Mouse (Mus musculus): ENCODE measurements at regions not wholly inside any gene's neighbourhood (a gene's known extent, or its start where the extent isn't known, plus 50 kb on each side); places are given as distances from the start of the nearest gene placed in this dataset.
A peak's percentile ranks its signal among the peaks of the same experiment; 100 is the strongest.

GRCm38 (mm10) chr11:117589422-117589821 is 64.7 kb upstream of the Tnrc6c start:
- H3K27ac ChIP-seq = peak overlapping the region; percentile 31; the same call in 1 of the 2 replicates
- no peaks in the 10 kb centered on the region for H3K36me3 ChIP-seq (ENCODE audit: poor library complexity, severe bottlenecking)
- no peak overlapping the region for H3K4me3 ChIP-seq
- H3K4me1 ChIP-seq = peaks cover 33% of the 10 kb centered on the region
- 0 out of 2 replicates have a peak, but pooled peaks cover 3% of the 10 kb centered on the region for H3K9me3 ChIP-seq (replicated peaks)
- no peak for ATAC-seq
- 92% methylated on average over 14 of the region's 14 CpGs for WGBS
- H3K9ac ChIP-seq = no peak overlapping the region
- no peak overlapping the region for H3K4me2 ChIP-seq
- no peaks in the 10 kb centered on the region for H3K27me3 ChIP-seq

GRCm38 (mm10) chr11:117592570-117592969 is 61.5 kb upstream of the Tnrc6c start:
- H3K4me3 ChIP-seq = no peak overlapping the region
- no peak overlapping the region for H3K9ac ChIP-seq
- 0 out of 2 replicates have a peak, but pooled peaks cover 3% of the 10 kb centered on the region for H3K9me3 ChIP-seq (replicated peaks)
- 53% methylated on average over 3 of the region's 3 CpGs for WGBS
- H3K4me2 ChIP-seq = no peak overlapping the region
- peaks cover 33% of the 10 kb centered on the region for H3K4me1 ChIP-seq
- peaks cover 11% of the 10 kb centered on the region; the same call in 1 of the 2 replicates for H3K27me3 ChIP-seq
- ATAC-seq = no peak
- no peak overlapping the region for H3K27ac ChIP-seq
- no peaks in the 10 kb centered on the region for H3K36me3 ChIP-seq (ENCODE audit: poor library complexity, severe bottlenecking)

DNA sequence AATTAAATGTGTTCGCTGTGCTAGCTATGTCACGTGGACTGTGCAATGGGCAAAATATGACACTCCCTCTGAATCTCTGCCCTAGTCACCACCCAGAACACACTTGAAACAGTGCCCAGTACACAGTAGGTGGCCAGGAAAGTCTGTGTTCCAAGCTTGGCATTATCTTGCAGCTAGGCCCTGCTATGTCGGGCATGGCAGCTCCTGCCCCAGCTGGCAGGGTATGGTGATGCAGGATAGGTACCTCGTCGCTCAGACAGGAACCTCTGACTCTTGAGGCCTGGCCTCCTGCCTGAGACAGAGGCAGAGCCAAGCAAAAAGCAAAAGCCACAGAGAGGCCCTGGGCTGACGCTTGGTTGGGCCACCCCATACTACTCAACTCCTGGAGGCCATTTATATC is 57.9 kb upstream of the Tnrc6c start:
- no peaks in the 10 kb centered on the region for H3K9me3 ChIP-seq (replicated peaks)
- no peak overlapping the region for H3K9ac ChIP-seq
- H3K4me1 ChIP-seq = peaks cover 61% of the 10 kb centered on the region
- H3K4me3 ChIP-seq = no peak overlapping the region
- WGBS = 72% methylated on average over 6 of the region's 6 CpGs
- peak overlapping the region; percentile 27 for H3K27ac ChIP-seq
- no peak for ATAC-seq
- H3K4me2 ChIP-seq = no peak overlapping the region
- H3K27me3 ChIP-seq = peaks cover 36% of the 10 kb centered on the region
- H3K36me3 ChIP-seq (ENCODE audit: poor library complexity, severe bottlenecking) = no peaks in the 10 kb centered on the region

GRCm38 (mm10) chr11:117597754-117598153 is 56.3 kb upstream of the Tnrc6c start:
- peaks cover 44% of the 10 kb centered on the region for H3K27me3 ChIP-seq
- peak overlapping the region; percentile 42 for H3K4me2 ChIP-seq
- H3K36me3 ChIP-seq (ENCODE audit: poor library complexity, severe bottlenecking) = no peaks in the 10 kb centered on the region
- WGBS = 22% methylated on average over 5 of the region's 5 CpGs
- peaks cover 49% of the 10 kb centered on the region for H3K4me1 ChIP-seq
- H3K4me3 ChIP-seq = no peak overlapping the region; the same call in 1 of the 2 replicates
- peak overlapping the region; percentile 65 for H3K27ac ChIP-seq
- ATAC-seq = no peak
- H3K9ac ChIP-seq = peak overlapping the region; percentile 30; the same call in 1 of the 2 replicates
- no peaks in the 10 kb centered on the region for H3K9me3 ChIP-seq (replicated peaks)

DNA sequence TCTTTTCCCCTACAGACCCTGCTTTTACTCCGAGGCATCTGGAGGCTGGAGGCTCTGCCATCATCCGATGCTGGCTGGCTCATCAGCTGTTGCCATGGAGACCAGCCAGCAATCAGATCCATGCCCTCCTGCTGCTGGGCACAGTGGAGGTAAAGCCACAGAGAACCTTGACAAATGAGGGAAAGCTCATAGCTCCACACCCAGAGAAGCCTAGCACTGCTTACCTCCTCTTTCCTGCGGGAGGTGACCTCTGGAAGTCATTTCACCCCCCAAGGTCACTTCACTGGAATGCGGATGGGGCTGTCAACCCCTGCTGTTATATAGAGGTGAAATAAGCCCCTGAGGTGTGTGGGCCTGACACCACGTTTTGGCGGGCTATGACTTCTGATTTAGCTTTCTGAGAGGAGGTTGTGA is 55.9 kb upstream of the Tnrc6c start:
- H3K4me3 ChIP-seq = no peak overlapping the region; the same call in 1 of the 2 replicates
- 0 out of 2 replicates have a peak overlapping the region, but pooled peaks have one; percentile 30 for H3K9ac ChIP-seq
- H3K27me3 ChIP-seq = peaks cover 44% of the 10 kb centered on the region
- peak; percentile 80 for ATAC-seq
- H3K27ac ChIP-seq = peak overlapping the region; percentile 65
- WGBS = under 1% methylated on average over 6 of the region's 6 CpGs
- peak overlapping the region; percentile 42 for H3K4me2 ChIP-seq
- H3K36me3 ChIP-seq (ENCODE audit: poor library complexity, severe bottlenecking) = no peaks in the 10 kb centered on the region
- H3K4me1 ChIP-seq = peaks cover 46% of the 10 kb centered on the region
- H3K9me3 ChIP-seq (replicated peaks) = no peaks in the 10 kb centered on the region

GRCm38 (mm10) chr11:117598610-117599009 is 55.5 kb upstream of the Tnrc6c start:
- Histone ChIP-seq H3K4me2 (peak overlapping the region; percentile 42), H3K27ac (peak overlapping the region; percentile 65), H3K27me3 (peaks cover 44% of the 10 kb centered on the region), H3K9ac (0 out of 2 replicates have a peak overlapping the region, but pooled peaks have one; percentile 22), H3K4me3 (no peak overlapping the region), H3K9me3 (replicated peaks) (no peaks in the 10 kb centered on the region), H3K36me3 (ENCODE audit: poor library complexity, severe bottlenecking) (no peaks in the 10 kb centered on the region), H3K4me1 (peaks cover 44% of the 10 kb centered on the region)
- no peak for ATAC-seq
- 11% methylated on average over 9 of the region's 9 CpGs for WGBS

- peak overlapping the region; percentile 65; the same call in 1 of the 2 replicates for H3K27ac ChIP-seq
- peak overlapping the region; percentile 23; the same call in 1 of the 2 replicates for H3K9ac ChIP-seq
- no peaks in the 10 kb centered on the region for H3K9me3 ChIP-seq (replicated peaks)
- H3K4me3 ChIP-seq = no peak overlapping the region
- H3K27me3 ChIP-seq = peaks cover 44% of the 10 kb centered on the region
- peaks cover 49% of the 10 kb centered on the region for H3K4me1 ChIP-seq
- H3K36me3 ChIP-seq (ENCODE audit: poor library complexity, severe bottlenecking) = no peaks in the 10 kb centered on the region
- peak overlapping the region; percentile 42 for H3K4me2 ChIP-seq
- ATAC-seq = no peak
- WGBS = 12% methylated on average over 16 of the region's 16 CpGs
These were observed 54.9 kb upstream of the Tnrc6c start for GRCm38 (mm10) chr11:117599049-117599787.

DNA sequence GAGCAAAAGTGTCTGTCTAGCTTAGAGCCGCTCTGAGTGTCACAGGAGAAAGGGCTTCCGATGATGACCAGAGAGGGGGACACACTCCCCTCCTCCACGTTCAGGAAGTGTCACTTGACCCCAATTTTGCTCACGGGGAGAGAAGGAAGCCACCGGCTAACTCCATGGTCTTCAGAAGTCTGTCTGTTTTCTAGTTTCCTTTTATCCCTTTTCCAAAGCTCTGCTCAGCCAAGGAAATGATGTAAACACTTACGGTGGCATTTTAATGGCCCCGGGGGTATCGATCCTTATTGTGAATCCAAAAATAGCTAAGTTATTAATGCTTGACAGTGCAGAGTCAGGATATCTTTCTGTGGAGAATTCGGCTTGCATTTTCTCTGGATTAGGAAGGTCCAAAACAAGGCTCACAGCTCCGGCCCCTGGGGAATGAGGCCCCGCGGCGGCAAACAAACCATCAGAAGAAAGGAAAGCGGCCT is 54.3 kb upstream of the Tnrc6c start:
- peaks cover 44% of the 10 kb centered on the region for H3K27me3 ChIP-seq
- WGBS = 11% methylated on average over 14 of the region's 14 CpGs
- H3K9ac ChIP-seq = peak overlapping the region; percentile 23; the same call in 1 of the 2 replicates
- H3K4me3 ChIP-seq = no peak overlapping the region
- H3K4me1 ChIP-seq = peaks cover 52% of the 10 kb centered on the region
- no peaks in the 10 kb centered on the region for H3K9me3 ChIP-seq (replicated peaks)
- no peak overlapping the region for H3K27ac ChIP-seq
- no peaks in the 10 kb centered on the region for H3K36me3 ChIP-seq (ENCODE audit: poor library complexity, severe bottlenecking)
- ATAC-seq = no peak
- peak overlapping the region; percentile 42 for H3K4me2 ChIP-seq

GRCm38 (mm10) chr11:117601147-117601546 is 52.9 kb upstream of the Tnrc6c start:
- Histone ChIP-seq H3K4me2 (no peak overlapping the region), H3K9ac (no peak overlapping the region), H3K36me3 (ENCODE audit: poor library complexity, severe bottlenecking) (no peaks in the 10 kb centered on the region), H3K27me3 (peaks cover 39% of the 10 kb centered on the region), H3K4me1 (peaks cover 58% of the 10 kb centered on the region), H3K9me3 (replicated peaks) (no peaks in the 10 kb centered on the region), H3K4me3 (no peak overlapping the region), H3K27ac (no peak overlapping the region)
- no peak for ATAC-seq
- WGBS = 29% methylated on average over 5 of the region's 5 CpGs

DNA sequence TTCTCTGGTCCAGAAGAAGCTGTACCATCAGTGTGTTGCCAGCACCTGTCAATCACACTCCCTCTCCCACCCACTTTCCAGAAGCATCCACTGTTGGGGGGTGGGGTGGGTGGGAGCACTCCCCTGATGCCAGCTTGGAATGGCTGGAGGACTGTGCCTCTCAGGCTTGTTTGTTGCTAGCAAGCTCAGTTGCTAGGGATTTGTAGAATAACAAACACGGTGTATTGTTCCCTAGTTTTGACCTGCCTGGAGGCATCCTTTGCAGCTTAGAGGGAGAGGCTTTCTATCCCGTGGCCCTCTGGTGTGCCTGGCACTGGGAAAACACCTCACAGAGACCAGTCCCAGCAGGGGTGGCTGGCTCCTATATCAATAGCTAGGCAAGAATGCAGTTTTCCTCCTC is 50.1 kb upstream of the Tnrc6c start:
- H3K9me3 ChIP-seq (replicated peaks) = no peaks in the 10 kb centered on the region
- no peak overlapping the region for H3K4me3 ChIP-seq
- peaks cover 53% of the 10 kb centered on the region for H3K4me1 ChIP-seq
- no peak for ATAC-seq
- H3K27me3 ChIP-seq = peaks cover 29% of the 10 kb centered on the region
- no peak overlapping the region for H3K9ac ChIP-seq
- no peak overlapping the region for H3K27ac ChIP-seq
- 3% methylated on average over 2 of the region's 2 CpGs for WGBS
- no peak overlapping the region for H3K4me2 ChIP-seq
- no peaks in the 10 kb centered on the region for H3K36me3 ChIP-seq (ENCODE audit: poor library complexity, severe bottlenecking)

Measured in forebrain, embryonic 13.5 days (tissue).